In genomic region chr10:17723421-17723841, GRCm38 (mm10) we compare ENCODE assay signal across 8 mouse cellular contexts. TPM values are rescaled to one million over a fixed set of nuclear protein-coding genes. Genes with fewer than 3 reads are reported as not detected.
DNase-seq lines count a peak whose midpoint lies in the region; ATAC-seq and TF ChIP-seq lines count a peak whose summit lies in the region.

No protein-coding gene starts in this region.

- TF ChIP-seq CTCF in C2C12 (IDR thresholded peaks at IDR 0.05; ENCODE audit: control insufficient read depth, insufficient read depth, insufficient read length), result no peak

- WGBS in limb, embryonic 15.5 days, result under 1% methylated on average over 30 of the region's 30 CpGs
- 0% methylated on average over 29 of the region's 30 CpGs for WGBS in neural tube, embryonic 14.5 days

- peaks cover 31% of the 10 kb centered on the region for H3K4me1 ChIP-seq in limb, embryonic 15.5 days
- peaks cover 24% of the 10 kb centered on the region; the same call in 1 of the 2 replicates for H3K4me1 ChIP-seq in neural tube, embryonic 14.5 days (ENCODE audit: control insufficient read depth, insufficient read depth, low read length)

- peaks cover 32% of the 10 kb centered on the region for H3K79me3 ChIP-seq in C2C12 (ENCODE audit: low read depth)

- no peak for DNase-seq in cerebellum, adult 18-20 months
- no peak for DNase-seq in c-Kit-positive CD71-positive TER-119-positive erythroid progenitor cells, embryonic 14.5 days (ENCODE audit: low spot score)
- DNase-seq in layer of hippocampus, postnatal 14 days (ENCODE audit: low spot score in 2 of 2), result no peak

- H3K4me2 ChIP-seq in limb, embryonic 15.5 days, result peak overlapping the region; percentile 84
- peak overlapping the region; percentile 62 for H3K4me2 ChIP-seq in neural tube, embryonic 14.5 days (ENCODE audit: low read depth, low read length)

- peak overlapping the region; percentile 100 for H3K27ac ChIP-seq in limb, embryonic 15.5 days
- peak overlapping the region; percentile 98 for H3K27ac ChIP-seq in neural tube, embryonic 14.5 days (ENCODE audit: low read depth, low read length)

- H3K9ac ChIP-seq in limb, embryonic 15.5 days, result peak overlapping the region; percentile 91
- peak overlapping the region; percentile 96 for H3K9ac ChIP-seq in neural tube, embryonic 14.5 days (replicated peaks; ENCODE audit: low read depth, low read length)

- H3ac ChIP-seq in C2C12 (ENCODE audit: control insufficient read depth, insufficient read length, low read depth), result peak overlapping the region; percentile 66

- H3K4me3 ChIP-seq in C2C12 (ENCODE audit: insufficient read depth, poor library complexity, severe bottlenecking), result peak overlapping the region; percentile 92
- peak overlapping the region; percentile 86 for H3K4me3 ChIP-seq in limb, embryonic 15.5 days
- peak overlapping the region; percentile 94 for H3K4me3 ChIP-seq in neural tube, embryonic 14.5 days (ENCODE audit: low read depth, low read length)

- peaks cover 37% of the 10 kb centered on the region for H3K79me2 ChIP-seq in C2C12 (ENCODE audit: control insufficient read depth, insufficient read depth)

- no peaks in the 10 kb centered on the region for H3K27me3 ChIP-seq in C2C12 (ENCODE audit: control insufficient read depth, insufficient read depth, insufficient read length)
- H3K27me3 ChIP-seq in limb, embryonic 15.5 days, result no peaks in the 10 kb centered on the region
- no peaks in the 10 kb centered on the region for H3K27me3 ChIP-seq in neural tube, embryonic 14.5 days (ENCODE audit: control insufficient read depth, insufficient read depth, low read length)

- ATAC-seq in cerebellum, adult (ENCODE audit: insufficient number of reproducible peaks, low FRiP score, low TSS enrichment), result peak; percentile 24
- ATAC-seq in erythroid progenitor cell, adult 5-6 weeks (replicated peaks; ENCODE audit: low FRiP score, poor library complexity, severe bottlenecking), result peak; percentile 61
- peak; percentile 51 for ATAC-seq in limb, embryonic 15.5 days (ENCODE audit: insufficient number of reproducible peaks, low FRiP score, low TSS enrichment, low read depth)
- ATAC-seq in neural tube, embryonic 14.5 days (ENCODE audit: low read depth), result peak; percentile 54

- peaks cover 27% of the 10 kb centered on the region for H3K36me3 ChIP-seq in C2C12 (ENCODE audit: control insufficient read depth, insufficient read depth)
- no peaks in the 10 kb centered on the region for H3K36me3 ChIP-seq in limb, embryonic 15.5 days
- H3K36me3 ChIP-seq in neural tube, embryonic 14.5 days (ENCODE audit: control insufficient read depth, insufficient read depth, low read length), result no peaks in the 10 kb centered on the region

- no peaks in the 10 kb centered on the region for H3K9me3 ChIP-seq in limb, embryonic 15.5 days
- H3K9me3 ChIP-seq in neural tube, embryonic 14.5 days (ENCODE audit: control insufficient read depth, low read length), result no peaks in the 10 kb centered on the region

TF ChIP-seq in C2C12, 6 proteins besides CTCF, POLR2A, EP300 and RAD21:
- no peak for TF ChIP-seq FOSL1 (IDR thresholded peaks at IDR 0.05; ENCODE audit: insufficient read depth, low read length, poor library complexity, severe bottlenecking)
- no peak for TF ChIP-seq MYOG (IDR thresholded peaks at IDR 0.05; ENCODE audit: control insufficient read depth, extremely low read depth, insufficient read length)
- no peak for TF ChIP-seq MAX (IDR thresholded peaks at IDR 0.05)
- no peak for TF ChIP-seq CEBPB (IDR thresholded peaks at IDR 0.05; ENCODE audit: low read depth)
- TF ChIP-seq USF1 (IDR thresholded peaks at IDR 0.05; ENCODE audit: low read depth), result no peak
- no peak for TF ChIP-seq MYOD1 (IDR thresholded peaks at IDR 0.05; ENCODE audit: control insufficient read depth, insufficient read length, low read depth)

RNA-seq across cellular contexts. Expression of gene Cited2, which starts 0.4 kb away (rescaled TPM):
- 136 TPM for polyA plus RNA-seq in C2C12 (2012; fragmentation: generic; extraction: Trizol)
- 32.4 and 38.6 TPM in 2 replicates for total RNA-seq in erythroid progenitor cell, adult 5-6 weeks (2015; ENCODE audit: low replicate concordance)
- total RNA-seq in erythroid progenitor cell, adult 5-6 weeks (2017; ENCODE audit: low replicate concordance), result 9.8 and 40.0 TPM in 2 replicates
- polyA plus RNA-seq in limb, embryonic 15.5 days (2015; fragmentation: Nextera tagmentation; extraction: Ambion mirVana), result 37.5 and 38.2 TPM in 2 replicates
- polyA plus RNA-seq in neural tube, embryonic 14.5 days (2014; fragmentation: Nextera tagmentation; extraction: Ambion mirVana), result 75.1 and 89.7 TPM in 2 replicates
- 10 to 100 TPM; 35.7 to 36.8 TPM for total RNA-seq in layer of hippocampus, postnatal 14 days (2021)
